Mouse (Mus musculus): ENCODE measurements around the gene Prokr2. TPM values are rescaled to one million over a fixed set of nuclear protein-coding genes. Genes with fewer than 3 reads are reported as not detected.
"Not testable (repeated sequence)": the region's sequence is repeated elsewhere in the genome, so short reads cannot be mapped to it uniquely, and the experiment has no call there.

Prokr2 gene
- polyA plus RNA-seq, 1 experiment, result 0.52 TPM

DNA sequence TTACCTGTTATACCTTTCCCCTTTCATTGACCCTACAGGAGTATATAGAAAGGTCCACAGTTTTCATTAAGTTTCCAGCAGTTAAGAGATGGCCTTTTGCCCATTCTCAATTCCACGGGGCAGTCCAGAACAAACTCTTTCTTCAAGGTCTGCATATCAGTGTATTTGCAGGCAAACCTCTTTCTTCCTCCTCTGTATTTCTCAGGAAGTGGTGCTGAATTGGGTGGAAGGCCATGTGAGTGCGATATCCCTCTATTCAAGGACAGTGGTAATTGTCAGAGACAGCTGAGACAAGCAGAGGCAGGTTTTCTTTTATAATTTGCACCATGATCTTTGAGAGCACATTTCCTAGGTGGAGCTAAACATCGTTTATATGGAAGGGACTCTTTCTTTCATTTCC is 16.8 kb downstream of the Prokr2 start:
- no peak overlapping the region for H3K4me3 ChIP-seq (ENCODE audit: insufficient read depth, low read length)
- no peak overlapping the region for H3K27ac ChIP-seq (ENCODE audit: insufficient read depth, low read length)
- no peaks in the 10 kb centered on the region for H3K4me1 ChIP-seq (ENCODE audit: control insufficient read depth, insufficient read depth, low read length)
- TF ChIP-seq CTCF (IDR thresholded peaks at IDR 0.05; ENCODE audit: extremely low read depth, insufficient read depth, low read length) (no peak), POLR2A (IDR thresholded peaks at IDR 0.05; ENCODE audit: extremely low read depth, insufficient read depth, low read length) (no peak)

DNA sequence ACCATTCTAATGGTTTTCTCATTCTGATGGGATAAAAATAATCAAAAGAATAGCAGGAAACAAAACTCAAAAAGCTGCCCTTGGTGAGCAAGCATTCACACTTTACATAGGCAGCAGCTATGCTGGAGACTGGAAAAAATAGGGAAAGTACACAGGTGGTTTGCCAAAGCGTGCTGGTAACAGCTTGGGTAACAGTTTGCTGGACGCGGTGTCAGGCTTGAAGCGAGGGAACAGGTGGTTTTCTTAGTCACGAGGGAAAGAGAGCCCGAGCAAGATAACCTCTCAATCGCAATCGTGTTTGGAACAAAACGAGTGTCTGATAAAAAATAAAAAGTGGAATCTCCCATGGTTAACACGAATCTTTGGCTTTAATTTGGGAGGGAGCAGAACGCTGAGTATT is 41.4 kb downstream of the Prokr2 start:
- Histone ChIP-seq H3K4me1 (ENCODE audit: control insufficient read depth, insufficient read depth, low read length) (no peaks in the 10 kb centered on the region), H3K27ac (ENCODE audit: insufficient read depth, low read length) (no peak overlapping the region), H3K4me3 (ENCODE audit: insufficient read depth, low read length) (no peak overlapping the region)
- TF ChIP-seq POLR2A (IDR thresholded peaks at IDR 0.05; ENCODE audit: extremely low read depth, insufficient read depth, low read length) (no peak), CTCF (IDR thresholded peaks at IDR 0.05; ENCODE audit: extremely low read depth, insufficient read depth, low read length) (no peak)

DNA sequence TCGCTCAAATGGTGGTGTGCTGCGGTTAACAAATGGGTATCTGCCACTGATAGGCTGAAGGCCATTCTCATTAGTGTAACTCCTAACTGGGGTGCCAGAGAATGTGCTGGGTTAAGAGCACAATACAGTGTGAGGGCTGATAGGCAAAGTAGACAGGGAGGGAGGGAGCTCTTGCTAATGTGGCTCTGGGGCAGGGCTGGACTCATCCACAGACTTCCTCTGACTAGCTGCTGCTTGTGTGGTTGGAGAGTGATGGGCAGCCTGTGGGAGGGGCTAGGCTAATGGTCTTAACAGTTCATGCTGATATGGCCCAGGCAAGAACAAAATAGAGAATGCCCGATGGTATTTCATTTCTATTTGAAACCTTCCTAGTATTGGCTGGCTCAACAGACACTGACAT is 44.0 kb downstream of the Prokr2 start:
- H3K4me3 ChIP-seq (ENCODE audit: insufficient read depth, low read length), result no peak overlapping the region
- H3K27ac ChIP-seq (ENCODE audit: insufficient read depth, low read length), result no peak overlapping the region
- TF ChIP-seq CTCF (IDR thresholded peaks at IDR 0.05; ENCODE audit: extremely low read depth, insufficient read depth, low read length), result no peak
- no peak for TF ChIP-seq POLR2A (IDR thresholded peaks at IDR 0.05; ENCODE audit: extremely low read depth, insufficient read depth, low read length)
- H3K4me1 ChIP-seq (ENCODE audit: control insufficient read depth, insufficient read depth, low read length), result no peaks in the 10 kb centered on the region

DNA sequence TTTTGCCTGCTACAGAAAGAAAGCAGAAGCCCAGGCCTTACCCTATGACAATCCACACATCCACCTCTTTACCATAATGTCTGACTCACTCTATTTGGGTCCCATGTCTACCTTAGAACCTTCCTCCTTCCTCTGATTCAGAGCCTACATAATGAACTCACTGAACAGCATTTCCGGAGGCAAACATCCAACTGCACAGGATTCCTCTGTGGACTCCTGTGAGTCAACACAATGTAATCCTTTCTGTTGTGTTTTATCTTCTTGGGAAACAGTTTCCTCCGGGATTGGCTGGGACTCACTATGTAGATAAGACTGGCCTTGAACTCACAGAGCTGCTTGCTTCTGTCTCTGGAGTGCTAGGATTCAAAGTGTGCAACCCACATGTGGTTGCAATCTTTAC is 44.9 kb downstream of the Prokr2 start:
- H3K27ac ChIP-seq (ENCODE audit: insufficient read depth, low read length), result no peak overlapping the region
- H3K4me1 ChIP-seq (ENCODE audit: control insufficient read depth, insufficient read depth, low read length), result no peaks in the 10 kb centered on the region
- no peak overlapping the region for H3K4me3 ChIP-seq (ENCODE audit: insufficient read depth, low read length)
- no peak for TF ChIP-seq CTCF (IDR thresholded peaks at IDR 0.05; ENCODE audit: extremely low read depth, insufficient read depth, low read length)
- TF ChIP-seq POLR2A (IDR thresholded peaks at IDR 0.05; ENCODE audit: extremely low read depth, insufficient read depth, low read length), result no peak

DNA sequence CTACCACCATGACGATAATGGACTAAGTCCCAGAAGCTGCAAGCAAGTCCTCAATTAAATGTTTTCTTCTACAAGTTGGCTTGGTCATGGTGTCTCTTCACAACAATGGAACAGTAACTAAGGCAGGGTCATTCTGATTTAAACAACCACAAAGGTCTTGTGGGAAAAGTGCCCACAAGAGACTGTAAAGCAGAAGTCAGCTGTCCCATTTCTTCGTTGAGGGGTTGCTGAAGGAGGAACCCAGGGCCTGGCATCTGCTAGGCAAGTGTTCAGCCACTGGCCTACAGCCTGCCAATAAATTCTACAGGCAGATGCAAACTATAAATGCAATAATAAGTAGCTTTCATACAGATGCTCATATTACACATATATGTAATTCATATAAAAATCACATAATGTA is 48.0 kb downstream of the Prokr2 start:
- H3K4me1 ChIP-seq (ENCODE audit: control insufficient read depth, insufficient read depth, low read length), result no peaks in the 10 kb centered on the region
- H3K4me3 ChIP-seq (ENCODE audit: insufficient read depth, low read length), result no peak overlapping the region
- TF ChIP-seq CTCF (IDR thresholded peaks at IDR 0.05; ENCODE audit: extremely low read depth, insufficient read depth, low read length), result no peak
- TF ChIP-seq POLR2A (IDR thresholded peaks at IDR 0.05; ENCODE audit: extremely low read depth, insufficient read depth, low read length), result no peak
- H3K27ac ChIP-seq (ENCODE audit: insufficient read depth, low read length), result no peak overlapping the region

DNA sequence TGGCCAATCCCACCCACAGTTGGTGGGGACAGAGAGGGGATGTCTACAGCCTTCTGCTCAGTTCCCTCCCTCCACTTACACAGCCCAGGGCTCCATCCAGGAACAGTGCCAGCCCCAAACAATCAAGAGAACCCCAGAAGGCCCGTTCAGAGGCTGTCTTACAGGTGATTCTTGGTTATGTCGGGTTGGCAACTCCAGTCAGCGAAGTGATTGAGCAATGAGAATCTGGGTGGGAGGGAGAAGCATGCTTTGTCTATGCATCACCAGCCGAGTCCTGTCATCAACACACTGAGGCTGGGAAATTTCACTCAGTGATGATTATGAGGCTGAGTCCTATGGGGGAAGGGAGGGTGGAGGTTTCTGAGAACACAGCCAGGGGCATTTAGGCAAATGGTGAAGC is 61.7 kb downstream of the Prokr2 start:
- Histone ChIP-seq H3K4me3 (ENCODE audit: insufficient read depth, low read length) (no peak overlapping the region), H3K27ac (ENCODE audit: insufficient read depth, low read length) (no peak overlapping the region), H3K4me1 (ENCODE audit: control insufficient read depth, insufficient read depth, low read length) (no peaks in the 10 kb centered on the region)
- TF ChIP-seq POLR2A (IDR thresholded peaks at IDR 0.05; ENCODE audit: extremely low read depth, insufficient read depth, low read length), result no peak

DNA sequence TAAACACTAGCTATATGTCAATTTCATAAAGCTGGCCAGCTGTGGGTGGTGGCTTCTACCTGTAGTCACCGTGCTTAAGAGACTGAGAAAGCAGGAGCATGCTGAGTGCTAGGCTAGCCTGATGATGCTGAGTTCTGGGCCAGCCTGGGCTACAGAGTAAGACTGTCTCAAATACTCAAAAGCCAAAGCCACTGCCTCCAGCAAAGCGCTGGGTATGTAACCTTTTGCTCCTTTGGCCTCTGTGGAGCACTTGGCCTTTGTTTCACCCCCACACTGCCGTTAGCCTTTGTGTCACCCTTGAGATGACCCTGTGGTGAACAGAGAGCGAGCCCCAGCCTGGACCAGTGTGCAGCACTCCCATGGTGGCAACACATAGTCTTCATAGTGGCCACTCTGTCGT is 64.7 kb downstream of the Prokr2 start:
- no peak overlapping the region for H3K27ac ChIP-seq (ENCODE audit: insufficient read depth, low read length)
- no peak overlapping the region for H3K4me3 ChIP-seq (ENCODE audit: insufficient read depth, low read length)
- TF ChIP-seq CTCF (IDR thresholded peaks at IDR 0.05; ENCODE audit: extremely low read depth, insufficient read depth, low read length) (no peak), POLR2A (IDR thresholded peaks at IDR 0.05; ENCODE audit: extremely low read depth, insufficient read depth, low read length) (no peak)
- H3K4me1 ChIP-seq (ENCODE audit: control insufficient read depth, insufficient read depth, low read length), result no peaks in the 10 kb centered on the region

DNA sequence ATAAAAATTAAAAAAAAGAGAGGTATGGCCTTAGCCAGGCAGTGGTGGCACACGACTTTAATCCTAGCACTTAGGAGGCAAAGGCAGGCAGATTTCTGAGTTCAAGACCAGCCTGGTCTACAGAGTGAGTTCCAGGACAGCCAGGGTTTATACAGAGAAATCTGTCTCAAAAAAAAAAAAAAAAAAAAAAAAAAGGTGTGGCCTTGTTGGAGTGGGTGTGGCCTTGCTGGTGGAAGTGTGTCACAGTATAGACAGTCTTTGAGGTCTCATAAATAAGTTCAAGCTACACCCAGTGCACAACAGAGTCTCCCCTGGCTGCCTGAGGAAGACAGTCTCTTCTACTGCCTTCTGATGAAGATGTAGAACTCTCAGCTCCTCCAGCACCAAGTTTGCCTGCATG is 68.1 kb downstream of the Prokr2 start:
- no peak for TF ChIP-seq POLR2A (IDR thresholded peaks at IDR 0.05; ENCODE audit: extremely low read depth, insufficient read depth, low read length)
- TF ChIP-seq CTCF (IDR thresholded peaks at IDR 0.05; ENCODE audit: extremely low read depth, insufficient read depth, low read length), result no peak
- Histone ChIP-seq H3K4me1 (ENCODE audit: control insufficient read depth, insufficient read depth, low read length) (no peaks in the 10 kb centered on the region), H3K27ac (ENCODE audit: insufficient read depth, low read length) (no peak overlapping the region), H3K4me3 (ENCODE audit: insufficient read depth, low read length) (no peak overlapping the region)

DNA sequence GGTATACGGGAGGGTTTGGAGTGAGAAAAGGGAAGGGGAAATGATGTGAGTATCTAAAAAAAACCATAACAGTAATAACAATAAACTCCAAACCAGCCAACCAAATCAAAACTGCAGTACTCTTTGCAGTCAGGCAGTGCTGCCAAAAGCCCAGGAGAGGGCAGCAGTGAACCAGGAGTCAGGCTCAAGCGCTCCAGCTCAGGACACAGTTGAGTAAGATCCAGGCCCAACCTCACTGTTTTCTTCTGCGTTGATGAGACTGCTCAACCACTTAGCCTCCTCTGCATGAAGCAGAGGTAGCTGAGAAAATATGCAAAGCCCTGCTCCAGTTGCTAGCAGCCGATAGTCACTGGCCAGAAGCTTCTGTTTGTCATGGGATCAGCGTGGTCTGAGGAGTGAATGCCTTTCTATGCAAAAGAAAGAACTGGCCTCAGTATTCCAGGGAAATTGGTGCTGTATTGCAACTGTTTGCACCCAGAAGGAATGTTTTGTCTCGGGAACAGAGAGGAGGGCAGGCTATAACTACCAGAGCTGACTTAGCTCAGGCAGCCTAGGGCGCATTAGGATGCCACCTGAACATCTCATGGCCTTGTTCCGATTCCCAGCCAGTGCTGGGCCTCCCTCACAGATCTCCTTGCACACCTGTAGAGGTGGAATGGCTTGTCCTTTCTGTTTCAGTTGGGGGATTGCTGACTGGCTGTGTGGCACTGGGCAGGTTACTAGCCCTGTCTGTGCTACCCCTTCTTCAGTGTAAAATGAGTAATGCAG is 69.0 kb downstream of the Prokr2 start:
- H3K4me3 ChIP-seq (ENCODE audit: insufficient read depth, low read length), result no peak overlapping the region
- H3K27ac ChIP-seq (ENCODE audit: insufficient read depth, low read length), result no peak overlapping the region
- H3K4me1 ChIP-seq (ENCODE audit: control insufficient read depth, insufficient read depth, low read length), result no peaks in the 10 kb centered on the region
- TF ChIP-seq CTCF (IDR thresholded peaks at IDR 0.05; ENCODE audit: extremely low read depth, insufficient read depth, low read length), result peak; percentile 98
- no peak for TF ChIP-seq POLR2A (IDR thresholded peaks at IDR 0.05; ENCODE audit: extremely low read depth, insufficient read depth, low read length)

DNA sequence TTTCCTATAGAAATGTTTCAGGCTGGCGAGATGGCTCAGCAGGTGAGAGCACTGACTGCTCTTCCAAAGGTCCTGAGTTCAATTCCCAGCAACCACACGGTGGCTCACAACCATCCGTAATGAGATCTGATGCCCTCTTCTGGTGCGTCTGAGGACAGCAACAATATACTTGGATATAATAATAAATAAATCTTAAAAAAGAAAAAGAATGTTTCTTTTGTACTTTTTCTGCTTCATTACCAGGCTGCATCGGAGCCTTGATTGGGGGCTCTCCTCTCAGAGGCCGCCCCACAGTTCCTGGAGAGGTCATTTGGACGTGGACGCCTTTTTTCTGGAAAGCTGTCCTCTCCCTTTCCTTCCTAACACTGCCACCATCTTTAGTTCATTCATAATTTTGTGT is 71.2 kb downstream of the Prokr2 start:
- not testable (repeated sequence) for H3K4me3 ChIP-seq (ENCODE audit: insufficient read depth, low read length); H3K4me1 ChIP-seq (ENCODE audit: control insufficient read depth, insufficient read depth, low read length); H3K27ac ChIP-seq (ENCODE audit: insufficient read depth, low read length)
